Comparison of ENCODE assay signal across 15 mouse cellular contexts in the genomic region with DNA sequence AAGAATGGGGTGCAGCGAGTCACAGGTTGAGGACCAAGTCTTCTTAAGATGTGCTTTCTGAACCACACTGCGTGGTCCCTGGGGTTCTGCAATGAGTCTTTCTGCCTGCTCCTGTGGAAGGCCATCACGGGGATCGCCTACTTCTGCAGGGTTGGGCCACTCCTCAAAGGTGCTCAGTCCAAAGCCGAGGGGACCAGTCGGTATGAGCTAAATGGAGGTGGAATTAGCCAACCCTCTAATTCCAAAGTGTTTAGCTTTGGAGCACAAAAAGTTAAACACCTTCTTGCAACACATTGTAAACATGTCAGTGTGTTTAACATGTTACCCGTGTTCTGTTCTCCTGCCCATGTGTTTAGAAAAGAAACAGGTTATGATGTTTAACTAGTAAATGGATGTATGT.
"Had no signal": no experiment of that assay in that cellular context is flagged by ENCODE, and none has a peak within 500 bp of the region (broad histone marks: within the 10 kb centered on the region; RNA-seq: fewer than 3 reads in every experiment).

No protein-coding gene starts in this region.

- ATAC-seq: hindbrain, embryonic 16.5 days; intestine, postnatal 0 days had no signal

- H3K27ac ChIP-seq: kidney, postnatal 0 days; layer of hippocampus, adult 2 months; limb, embryonic 15.5 days; liver, embryonic 14.5 days; lung, embryonic 15.5 days had no signal

- H3K4me2 ChIP-seq: limb, embryonic 15.5 days; lung, embryonic 15.5 days; midbrain, embryonic 11.5 days had no signal

- H3K4me3 ChIP-seq: layer of hippocampus, adult 2 months; limb, embryonic 15.5 days; lung, embryonic 15.5 days had no signal

- DNase-seq: kidney, adult 2 months; kidney, postnatal 25 days; layer of hippocampus, adult 9-11 months; lung, postnatal 14 days; lung, postnatal 4 days; midbrain, embryonic 14.5 days; thymus, postnatal 25 days had no signal

- H3K9ac ChIP-seq: limb, embryonic 15.5 days; liver, embryonic 14.5 days; lung, embryonic 15.5 days had no signal

- H3K9me3 ChIP-seq: limb, embryonic 15.5 days; lung, embryonic 15.5 days had no signal

- H3K36me3 ChIP-seq: limb, embryonic 15.5 days; lung, embryonic 15.5 days had no signal
